Mouse (Mus musculus): ENCODE measurements around the gene Iqgap3.
A peak's percentile ranks its signal among the peaks of the same experiment; 100 is the strongest.

The Iqgap3 gene

DNA sequence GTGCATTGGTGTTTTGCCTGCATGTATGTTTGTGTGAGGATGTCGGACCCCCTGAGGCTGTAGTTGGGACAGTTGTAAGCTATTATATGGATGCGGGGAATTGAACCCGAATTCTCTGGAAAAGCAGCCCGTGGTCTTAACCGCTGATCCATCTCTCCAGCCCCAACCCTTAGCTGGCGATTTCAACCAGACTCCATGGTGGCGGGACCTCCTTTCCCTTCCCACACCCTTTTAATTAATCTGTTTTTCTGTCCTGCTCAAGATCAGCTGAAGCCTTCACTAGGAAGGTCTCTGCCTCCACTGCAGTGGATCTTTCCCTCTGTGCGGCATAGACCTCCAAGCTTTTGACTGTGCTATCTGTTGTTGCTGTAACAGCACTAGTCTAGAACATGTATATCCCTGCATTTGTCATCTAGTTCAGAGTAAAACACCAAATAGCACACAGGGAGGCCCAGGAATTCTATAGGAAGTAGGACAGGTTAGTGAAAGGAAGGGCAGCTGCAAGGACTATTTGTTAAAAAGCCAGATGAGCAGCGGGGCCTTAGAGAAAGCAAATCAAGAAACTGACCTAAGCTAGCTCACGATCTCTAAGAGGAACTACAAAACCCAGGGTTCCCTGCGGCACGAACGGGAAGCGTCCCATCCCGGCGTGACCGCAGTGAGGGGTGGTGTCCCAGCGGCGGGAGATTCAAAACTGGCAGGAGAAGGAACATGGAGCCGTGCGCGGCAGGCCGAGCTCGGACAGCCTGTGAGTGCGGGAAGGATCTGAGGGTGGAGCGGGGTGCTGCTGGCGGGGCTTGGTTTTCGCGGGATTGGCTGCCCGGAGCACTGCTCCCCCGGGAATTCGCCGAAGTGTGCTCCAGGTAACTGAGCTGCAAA, at the start of gene Iqgap3:
Iqgap3 (plus strand) TSS at position 627 of the 879 bp plus-strand sequence.
- peak; percentile 89 for DNase-seq

GRCm38 (mm10) chr3:88033506-88033905, 48.3 kb upstream of the Iqgap3 start:
- no peak for DNase-seq

GRCm38 (mm10) chr3:88035561-88036293, 46.0 kb upstream of the Iqgap3 start:
- no peak for DNase-seq

DNA sequence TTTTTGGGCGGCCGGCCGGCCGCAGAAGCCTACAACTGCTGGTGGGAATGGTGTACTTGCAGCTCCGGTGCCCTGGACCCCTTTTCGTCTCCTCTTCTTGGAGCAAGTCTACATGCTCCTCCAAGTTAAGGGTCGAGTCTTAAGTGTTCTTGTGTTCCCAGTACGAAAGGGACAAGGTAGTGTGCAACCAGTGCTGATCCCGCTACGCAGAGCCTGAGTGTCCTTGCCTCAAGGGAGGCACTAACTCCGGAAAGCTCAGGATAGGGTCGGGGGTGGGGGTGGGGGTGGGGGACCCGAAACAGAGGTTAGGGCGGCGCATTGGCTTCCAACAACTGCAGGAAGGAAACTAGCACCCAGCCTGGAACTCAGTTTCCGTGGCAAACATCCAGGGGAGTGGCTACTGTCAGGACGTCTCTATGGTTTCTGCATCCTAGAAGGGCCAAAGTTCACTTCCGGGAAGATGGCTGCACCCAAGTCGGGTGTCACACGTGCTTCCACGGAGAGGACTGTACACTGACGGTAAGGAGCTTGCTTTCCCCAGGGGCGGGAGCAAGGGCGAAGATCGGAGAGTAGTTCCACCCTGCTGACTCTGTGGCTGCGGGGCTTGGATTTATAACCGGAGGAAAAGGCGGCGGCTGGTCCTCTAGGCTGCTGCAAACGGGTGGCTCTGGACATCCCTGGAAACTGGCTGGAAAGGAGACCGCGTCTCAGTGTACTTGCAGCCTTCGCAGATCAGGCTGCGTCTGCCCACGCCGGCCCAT, 38.9 kb upstream of the Iqgap3 start, which contains the start of gene Gpatch4:
Gpatch4 (plus strand) TSS at position 448 of the 761 bp plus-strand sequence.
- peak; percentile 88 for DNase-seq

GRCm38 (mm10) chr3:88049532-88049931, 32.2 kb upstream of the Iqgap3 start:
- no peak for DNase-seq

DNA sequence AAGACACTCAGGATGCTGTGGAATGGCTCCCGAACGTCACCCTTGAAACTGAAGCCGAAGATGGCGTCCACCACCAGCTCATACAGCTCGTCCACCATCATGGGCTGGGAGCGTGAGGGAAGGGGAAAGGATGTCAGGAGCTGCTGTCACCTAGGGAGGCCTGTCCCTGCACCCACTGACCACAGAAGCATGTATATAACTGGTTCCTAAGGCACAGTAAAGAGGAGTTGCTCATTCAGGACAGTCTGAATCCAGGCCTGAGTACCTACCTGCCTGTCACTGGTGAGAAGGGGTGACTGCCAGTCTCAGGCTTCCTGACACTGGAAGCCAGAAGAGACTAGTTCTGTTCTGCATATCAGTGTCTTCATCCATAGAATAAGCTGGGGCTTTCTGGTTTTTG, 24.7 kb upstream of the Iqgap3 start:
- DNase-seq, result no peak

DNA sequence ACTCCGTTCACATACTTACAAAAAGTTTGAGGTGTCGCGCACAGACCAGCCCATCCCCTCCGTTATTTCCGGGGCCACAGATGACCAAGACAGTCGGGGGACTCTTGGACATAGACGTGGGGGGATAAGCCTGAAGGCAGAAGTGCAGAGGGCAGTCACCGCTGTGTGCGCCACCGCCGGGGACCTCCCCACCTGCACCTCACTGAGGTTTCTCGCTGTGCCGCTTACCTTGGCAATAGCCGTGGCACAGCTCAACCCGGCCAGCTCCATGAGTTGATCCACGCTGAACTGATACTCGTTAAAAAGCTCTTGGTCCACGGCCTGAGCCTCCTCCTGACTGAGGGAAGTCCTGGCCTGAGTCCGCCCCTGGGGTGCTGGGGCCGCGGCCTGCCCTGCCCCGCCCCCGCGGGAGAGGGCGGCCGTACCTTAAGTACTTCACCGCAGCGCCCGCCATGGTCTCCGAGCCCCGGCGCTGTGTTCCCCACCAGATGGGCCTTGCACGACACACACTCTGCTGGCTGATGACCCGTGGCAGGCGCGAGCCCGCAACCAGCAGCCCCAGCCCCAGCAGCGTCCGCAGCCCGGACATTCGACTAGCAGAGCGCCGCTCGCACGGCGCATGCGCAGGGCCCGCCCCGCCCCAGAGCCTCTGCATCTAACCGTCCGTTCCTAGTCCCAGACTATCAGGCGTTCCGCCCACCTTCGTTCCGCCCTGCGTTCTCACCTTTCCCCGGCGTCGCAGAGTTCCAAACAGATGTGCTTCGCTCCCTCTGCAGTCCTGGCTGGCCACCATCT, 23.7 kb upstream of the Iqgap3 start, which contains the start of gene Naxe:
Naxe (minus strand) TSS at position 594 of the 795 bp plus-strand sequence.
- peak; percentile 88 for DNase-seq

DNA sequence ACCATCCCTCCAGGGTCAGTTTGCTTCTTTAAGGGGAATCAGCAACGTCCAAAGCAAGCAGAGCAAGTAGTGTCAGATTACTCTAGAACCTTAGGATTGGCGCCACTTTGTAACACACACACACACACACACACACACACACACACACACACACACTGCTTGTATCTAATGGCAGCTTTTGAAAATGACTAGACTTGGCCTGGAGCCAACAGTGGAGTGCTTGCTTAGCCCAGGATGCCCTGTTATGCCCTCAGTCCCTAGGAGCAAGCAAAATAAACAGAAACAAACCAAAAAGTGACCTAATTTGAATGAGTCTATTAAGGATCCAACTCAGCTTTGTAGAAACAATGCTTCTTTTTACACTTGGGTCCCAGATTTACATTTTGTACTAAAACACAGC, 13.4 kb upstream of the Iqgap3 start:
- DNase-seq, result no peak

DNA sequence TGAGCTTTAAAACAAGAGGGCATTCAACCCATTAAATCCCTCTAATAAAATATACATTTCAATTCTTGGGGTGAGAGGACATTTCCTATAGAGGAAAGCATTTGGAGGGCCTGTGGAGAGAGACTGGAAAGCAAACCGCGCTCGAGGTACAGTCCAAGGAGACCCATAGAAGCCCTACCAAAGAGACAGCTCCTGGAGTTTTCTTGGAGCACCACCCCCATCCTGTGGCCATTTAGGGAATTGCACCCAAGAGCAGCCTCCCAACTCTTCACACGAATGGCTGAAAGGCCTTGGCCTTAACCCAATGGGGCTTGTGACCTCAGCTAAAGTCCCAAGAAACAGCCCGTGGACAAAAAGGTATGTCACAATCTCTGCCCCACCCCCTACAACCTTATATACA, 10.0 kb upstream of the Iqgap3 start:
- peak; percentile 82 for DNase-seq

GRCm38 (mm10) chr3:88073631-88074030, 8.1 kb upstream of the Iqgap3 start:
- DNase-seq, result no peak

GRCm38 (mm10) chr3:88074351-88074750, 7.4 kb upstream of the Iqgap3 start:
- no peak for DNase-seq

- DNase-seq, result no peak
Measured at GRCm38 (mm10) chr3:88074766-88075165, 7.0 kb upstream of the Iqgap3 start.

DNA sequence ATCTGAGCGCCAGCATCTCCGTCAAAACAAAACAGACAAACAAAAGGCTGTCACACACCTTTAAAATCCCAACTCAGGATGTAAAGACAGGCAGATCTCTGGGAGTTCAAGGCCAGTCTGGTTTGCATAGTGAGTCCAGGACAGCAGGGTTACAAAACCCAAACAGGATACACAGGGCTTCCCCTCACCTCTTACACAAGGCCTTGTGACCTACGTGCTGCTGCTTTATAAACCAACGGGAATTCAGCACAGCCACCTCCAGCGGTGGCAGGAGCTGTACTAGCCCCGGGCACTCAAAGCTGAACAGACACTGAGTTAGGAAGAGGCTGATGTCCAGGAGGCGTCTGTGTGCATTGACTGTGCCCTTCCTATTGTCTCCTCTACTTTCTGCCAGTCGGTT, 4.3 kb upstream of the Iqgap3 start:
- no peak for DNase-seq

DNA sequence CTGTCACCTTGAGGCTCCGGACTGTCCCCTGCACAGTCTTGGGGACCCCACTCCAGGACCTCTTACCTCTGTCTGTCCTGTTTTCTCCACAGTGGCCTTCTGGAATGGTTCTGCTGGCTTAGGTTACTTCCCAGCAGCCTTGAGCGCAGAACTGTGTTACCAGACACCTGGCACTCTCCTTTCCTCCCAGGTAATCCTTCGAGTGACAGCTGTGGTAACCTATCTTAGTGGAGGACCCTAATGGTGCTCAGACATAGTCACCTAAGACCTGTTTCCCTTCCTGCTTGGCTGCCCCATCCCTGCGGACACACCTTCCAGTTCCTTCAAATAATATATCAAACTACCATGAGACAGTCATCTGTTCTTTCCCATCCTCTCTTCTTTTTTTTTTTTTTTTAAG, 3.6 kb upstream of the Iqgap3 start, which contains the start of gene Ttc24:
Ttc24 (minus strand) TSS at position 101 of the 400 bp plus-strand sequence.
- DNase-seq, result no peak

DNA sequence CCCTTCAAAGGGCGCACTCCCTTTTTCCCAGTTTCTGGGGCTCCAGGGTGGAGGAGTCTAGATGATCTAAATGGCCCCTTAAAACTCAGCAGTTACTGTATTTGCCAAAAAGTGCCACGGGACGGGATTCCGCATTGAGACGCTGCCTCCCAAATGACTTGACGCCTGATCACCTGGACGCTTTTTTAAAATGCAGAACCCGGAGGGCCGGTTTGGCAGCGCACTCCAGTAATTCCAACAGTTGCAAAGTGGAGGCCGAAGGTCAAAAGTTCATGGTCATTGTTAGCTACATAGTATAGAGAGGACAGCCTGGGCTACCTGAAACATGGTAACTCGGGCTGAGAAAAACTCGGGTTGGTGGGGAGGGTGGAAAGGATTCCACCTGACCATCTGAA, 450 bp downstream of the Iqgap3 start:
- DNase-seq, result no peak

DNA sequence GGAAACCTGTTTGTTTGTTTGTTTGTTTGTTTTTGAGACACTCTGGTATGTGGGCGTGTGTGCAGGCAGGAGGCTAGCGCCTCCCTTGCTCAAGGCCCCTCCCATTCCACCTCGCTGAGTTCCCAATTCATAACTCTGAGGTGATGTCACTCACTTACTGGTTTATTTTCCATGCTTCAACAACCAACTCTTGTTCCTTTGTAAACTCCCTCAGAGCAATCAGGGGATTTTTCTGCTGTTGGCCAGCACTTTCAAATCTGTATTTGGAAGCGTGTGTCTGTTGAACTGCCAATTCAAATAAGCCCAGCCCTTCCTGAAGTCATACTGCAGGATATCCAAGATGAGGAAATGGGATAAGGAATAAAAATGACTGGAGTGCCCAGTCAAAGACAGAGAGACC, 892 bp downstream of the Iqgap3 start:
- DNase-seq, result no peak

DNA sequence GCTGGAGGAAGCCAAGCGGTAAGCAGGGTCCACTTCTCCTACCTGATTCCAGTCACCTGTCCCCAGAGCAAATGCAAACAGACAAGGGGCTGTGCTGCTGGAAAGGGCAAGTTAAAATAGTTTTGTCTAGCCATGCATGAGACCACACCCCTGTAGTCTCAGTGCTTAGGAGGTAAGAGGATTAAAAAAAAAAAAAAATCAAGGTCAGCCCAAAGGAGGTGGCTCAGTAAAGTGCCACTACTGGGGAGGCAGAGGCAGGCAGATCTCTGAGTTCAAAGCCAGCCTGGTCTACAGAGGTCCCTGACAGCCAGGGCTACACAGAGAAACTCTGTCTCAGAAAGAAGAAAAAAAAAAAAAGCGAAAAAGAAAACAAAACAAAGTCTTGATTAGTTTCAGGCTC, 2.2 kb downstream of the Iqgap3 start:
- DNase-seq, result no peak

- DNase-seq, result no peak
Measured at GRCm38 (mm10) chr3:88085459-88085858, 3.7 kb downstream of the Iqgap3 start.

DNA sequence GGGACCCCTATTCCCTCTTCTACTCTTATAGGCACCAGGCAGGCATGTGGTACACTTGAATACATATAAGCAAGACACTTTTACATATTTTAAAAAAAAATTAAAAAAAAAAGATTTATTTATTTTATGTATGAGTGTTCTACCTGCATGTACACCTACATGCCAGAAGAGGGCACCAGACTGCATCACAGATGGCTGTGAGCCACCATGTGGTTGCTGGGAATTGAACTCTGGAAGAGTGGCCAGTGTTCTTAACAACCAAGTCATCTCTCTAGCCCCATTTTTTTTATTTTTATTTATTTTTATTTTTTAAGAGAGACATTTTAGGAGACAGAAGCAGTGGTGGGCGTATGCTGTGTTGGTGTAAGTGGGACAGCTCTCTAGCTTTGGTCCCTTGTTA, 5.9 kb downstream of the Iqgap3 start:
- DNase-seq, result no peak

DNA sequence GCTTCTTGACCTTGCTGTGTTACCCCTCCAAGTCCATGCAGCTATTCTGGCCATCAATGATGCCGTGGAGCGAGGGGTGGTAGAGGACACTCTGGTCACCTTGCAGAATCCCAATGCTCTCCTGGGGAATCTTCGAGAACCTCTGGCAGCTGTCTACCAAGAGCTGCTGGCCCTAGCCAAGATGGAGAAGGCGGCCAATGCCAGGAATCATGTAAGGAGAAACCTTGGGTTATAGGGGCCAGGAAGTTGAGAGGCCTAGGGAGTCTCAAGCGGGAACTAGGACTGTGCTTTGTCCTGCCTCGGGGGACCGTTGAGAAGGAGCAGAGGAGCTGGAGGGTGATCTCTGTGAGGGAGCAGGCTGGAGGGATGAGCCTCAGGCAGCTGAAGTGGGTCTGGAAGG, 8.3 kb downstream of the Iqgap3 start:
- DNase-seq, result no peak

DNA sequence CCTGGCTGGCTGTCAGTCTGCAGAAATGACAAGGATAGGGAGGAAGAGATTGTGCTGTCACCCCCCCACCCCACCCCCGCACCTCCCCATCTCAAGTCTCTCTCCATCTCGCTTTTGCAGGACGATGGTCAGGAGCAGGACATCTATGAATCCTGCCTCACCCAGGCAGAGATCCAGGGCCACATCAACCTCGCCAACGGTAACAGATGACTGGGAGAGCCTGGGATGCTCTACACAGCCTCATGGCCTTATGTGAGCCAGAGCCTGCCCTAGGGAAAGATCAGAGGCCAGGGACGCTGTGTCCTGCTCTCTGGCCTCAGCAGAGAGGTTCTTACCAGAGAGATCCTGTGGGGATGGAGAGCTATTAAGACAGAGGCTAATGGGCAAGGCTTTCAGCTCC, 8.8 kb downstream of the Iqgap3 start:
- DNase-seq, result no peak

DNA sequence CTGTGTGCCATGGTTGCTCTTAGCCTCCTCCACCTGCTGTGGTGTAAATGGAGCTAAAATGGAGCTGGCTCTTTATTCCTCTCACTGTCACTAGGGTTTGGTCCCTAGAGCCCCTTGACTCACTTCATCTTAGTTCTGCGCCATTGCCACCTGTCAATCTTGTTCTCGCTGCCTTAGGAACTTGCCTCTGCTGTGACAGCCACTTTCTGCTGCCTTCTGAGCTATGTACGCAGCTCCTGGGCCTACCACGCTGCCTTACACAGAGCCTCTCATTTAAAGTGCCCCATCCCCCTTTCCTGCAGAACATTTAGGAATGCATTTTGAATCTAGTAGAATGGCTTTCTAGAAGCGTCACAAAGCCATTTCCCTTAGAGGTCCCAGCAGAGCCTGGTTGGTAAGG, 12.4 kb downstream of the Iqgap3 start:
- no peak for DNase-seq

Measured in cerebellum, adult 9-11 months (tissue).